Mouse (Mus musculus): Measurements from ENCODE around the gene Gm28360. TPM values are rescaled to one million over a fixed set of nuclear protein-coding genes. Genes with fewer than 3 reads are reported as not detected.
"Not testable (repeated sequence)": the region's sequence is repeated elsewhere in the genome, so short reads cannot be mapped to it uniquely, and the experiment has no call there.

The Gm28360 gene
- not detected in 2 replicates for polyA plus RNA-seq (2016; fragmentation: Nextera tagmentation; extraction: Ambion mirVana)

GRCm38 (mm10) chr1:117829781-117830180 is at the start of gene Gm28360:
Gene Gm28360, plus strand, starts transcription at chr1:117830081.
- 66% methylated on average over 5 of the region's 5 CpGs for WGBS
- not testable (repeated sequence) for ATAC-seq (ENCODE audit: insufficient number of reproducible peaks, insufficient read depth, low FRiP score, low TSS enrichment, low read depth); H3K9ac ChIP-seq (replicated peaks); H3K36me3 ChIP-seq; H3K27ac ChIP-seq; H3K4me1 ChIP-seq (replicated peaks); H3K27me3 ChIP-seq; H3K4me3 ChIP-seq (replicated peaks); H3K9me3 ChIP-seq; H3K4me2 ChIP-seq

- H3K4me1 ChIP-seq (replicated peaks); ATAC-seq (ENCODE audit: insufficient number of reproducible peaks, insufficient read depth, low FRiP score, low TSS enrichment, low read depth); H3K4me2 ChIP-seq; H3K27me3 ChIP-seq; H3K36me3 ChIP-seq; H3K9ac ChIP-seq (replicated peaks); H3K4me3 ChIP-seq (replicated peaks); H3K9me3 ChIP-seq; H3K27ac ChIP-seq: not testable (repeated sequence)
- WGBS, result 60% methylated on average over 3 of the region's 3 CpGs
These were observed 49.0 kb upstream of the Gm28360 start, which contains the start of gene B020011L13Rik for GRCm38 (mm10) chr1:117780833-117781232. Gene B020011L13Rik, plus strand, starts transcription at chr1:117781133.

DNA sequence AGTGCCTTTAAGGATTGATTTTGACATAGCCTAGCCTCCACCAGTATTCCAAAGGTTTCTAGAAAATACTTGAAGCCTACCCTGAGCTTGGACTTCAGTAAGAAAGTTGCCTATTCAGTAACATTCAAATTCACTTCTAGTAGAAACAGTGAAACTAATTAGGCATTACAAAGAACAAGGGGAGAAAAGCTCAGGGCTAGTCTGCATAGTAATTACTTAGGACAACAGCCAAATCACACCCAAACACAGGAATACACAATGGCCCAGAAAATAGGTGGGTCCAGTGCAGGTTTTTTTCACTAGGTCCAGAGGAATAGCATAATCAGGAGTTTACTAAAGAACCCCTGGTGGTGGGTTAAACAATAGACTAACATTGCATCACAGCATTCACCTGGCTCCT is 13.6 kb upstream of the Gm28360 start:
- not testable (repeated sequence) for H3K27ac ChIP-seq; H3K9ac ChIP-seq (replicated peaks); H3K4me2 ChIP-seq; H3K4me1 ChIP-seq (replicated peaks); H3K27me3 ChIP-seq; ATAC-seq (ENCODE audit: insufficient number of reproducible peaks, insufficient read depth, low FRiP score, low TSS enrichment, low read depth); H3K9me3 ChIP-seq; H3K4me3 ChIP-seq (replicated peaks); H3K36me3 ChIP-seq

- not testable (repeated sequence) for H3K9ac ChIP-seq (replicated peaks); H3K27ac ChIP-seq; H3K27me3 ChIP-seq; ATAC-seq (ENCODE audit: insufficient number of reproducible peaks, insufficient read depth, low FRiP score, low TSS enrichment, low read depth); H3K4me3 ChIP-seq (replicated peaks); H3K4me2 ChIP-seq; H3K4me1 ChIP-seq (replicated peaks); H3K36me3 ChIP-seq
- H3K9me3 ChIP-seq, result peaks cover 18% of the 10 kb centered on the region
- WGBS, result 93% methylated on average over 3 of the region's 3 CpGs
These were observed 21.8 kb downstream of the Gm28360 start for GRCm38 (mm10) chr1:117851718-117852117.

Other genes starting within 250 kb of the Gm28360 start
- gene Gm28363, start 132.9 kb upstream of the Gm28360 start, polyA plus RNA-seq (2016; fragmentation: Nextera tagmentation; extraction: Ambion mirVana), result not detected in 2 replicates
- gene B020011L13Rik, start 48.9 kb upstream of the Gm28360 start, polyA plus RNA-seq (2016; fragmentation: Nextera tagmentation; extraction: Ambion mirVana), result not detected in 2 replicates
- not detected in 2 replicates for gene Gm28168, start 97.9 kb downstream of the Gm28360 start, polyA plus RNA-seq (2016; fragmentation: Nextera tagmentation; extraction: Ambion mirVana)
- not detected in 2 replicates for gene Gm7145, start 135.9 kb downstream of the Gm28360 start, polyA plus RNA-seq (2016; fragmentation: Nextera tagmentation; extraction: Ambion mirVana)

All from limb, embryonic 12.5 days (tissue).